Mouse (Mus musculus) olfactory bulb, adult 2 months (tissue): ENCODE measurements around the gene Hsf4.

Experiments used
- CTCF ChIP-seq: fragments of 200-500 bp; IDR thresholded peaks from 2 replicates; pipeline ENCODE4 v1.5.1; 2012; ENCODE audit warnings: low read depth, mild to moderate bottlenecking, low read length, moderate library complexity; ENCODE audit not compliant: insufficient read depth
- POLR2A ChIP-seq: fragments of 200-500 bp; IDR thresholded peaks from 2 replicates; pipeline ENCODE4 v1.6.1; 2012; ENCODE audit warnings: mild to moderate bottlenecking, low read depth, low read length, moderate library complexity; ENCODE audit not compliant: insufficient read depth

DNA sequence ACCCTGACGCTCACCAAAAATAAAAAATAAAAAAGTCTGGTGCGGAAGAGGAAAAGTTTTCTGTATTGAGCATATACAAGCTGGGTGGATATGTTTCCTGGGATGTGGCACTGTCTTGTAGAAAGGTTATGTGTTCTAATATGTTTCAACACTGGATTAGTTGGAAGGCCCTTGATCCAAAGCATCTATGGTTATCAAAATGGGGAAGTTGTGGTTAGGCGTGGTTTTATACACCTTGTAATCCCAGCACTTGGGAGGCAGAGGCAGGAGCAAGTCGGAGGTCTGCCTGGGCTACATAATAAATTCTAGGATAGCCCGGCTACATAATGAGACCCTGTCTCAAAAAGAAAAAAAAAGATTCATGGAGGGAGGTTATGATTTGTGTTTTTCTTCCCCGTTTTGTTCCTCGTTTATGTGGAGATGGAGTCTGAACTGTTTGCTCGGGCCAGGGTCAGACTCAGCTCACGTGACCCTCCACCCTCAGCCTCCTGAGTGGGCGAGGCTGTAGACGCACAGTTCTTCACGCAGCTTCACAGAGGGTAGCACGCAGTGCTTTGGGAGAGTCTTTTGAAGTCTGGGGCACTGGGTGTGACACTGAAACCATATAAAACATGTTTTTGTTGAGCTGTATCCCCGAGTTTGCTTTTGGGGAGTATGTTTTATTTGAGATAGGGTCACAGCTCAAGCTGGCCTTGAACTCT is 32.0 kb upstream of the Hsf4 start:
- TF ChIP-seq CTCF, result no peak
- TF ChIP-seq POLR2A, result no peak
